Mouse (Mus musculus) G1E (cell line): ENCODE measurements around the gene Txndc11.
A peak's percentile ranks its signal among the peaks of the same experiment; 100 is the strongest.

Experiments
- CTCF ChIP-seq: IDR thresholded peaks from 2 replicates; pipeline ENCODE4 v1.5.1; 2012; ENCODE audit warnings: low read depth, low read length, inconsistent platforms, mixed read lengths
- GATA1 ChIP-seq: IDR thresholded peaks from 2 replicates; pipeline ENCODE4 v1.6.1; 2012; ENCODE audit warnings: borderline replicate concordance, low read length, inconsistent platforms, mixed read lengths
- POLR2AphosphoS5 ChIP-seq: IDR thresholded peaks from 2 replicates; pipeline ENCODE4 v1.6.1; 2012; ENCODE audit warnings: low read depth, low read length, inconsistent platforms; ENCODE audit not compliant: insufficient replicate concordance
- TAL1 ChIP-seq: conservative IDR thresholded peaks from 2 replicates; pipeline ENCODE4 v1.6.1; 2012; ENCODE audit warnings: low read depth, low read length, inconsistent platforms, mixed read lengths

DNA sequence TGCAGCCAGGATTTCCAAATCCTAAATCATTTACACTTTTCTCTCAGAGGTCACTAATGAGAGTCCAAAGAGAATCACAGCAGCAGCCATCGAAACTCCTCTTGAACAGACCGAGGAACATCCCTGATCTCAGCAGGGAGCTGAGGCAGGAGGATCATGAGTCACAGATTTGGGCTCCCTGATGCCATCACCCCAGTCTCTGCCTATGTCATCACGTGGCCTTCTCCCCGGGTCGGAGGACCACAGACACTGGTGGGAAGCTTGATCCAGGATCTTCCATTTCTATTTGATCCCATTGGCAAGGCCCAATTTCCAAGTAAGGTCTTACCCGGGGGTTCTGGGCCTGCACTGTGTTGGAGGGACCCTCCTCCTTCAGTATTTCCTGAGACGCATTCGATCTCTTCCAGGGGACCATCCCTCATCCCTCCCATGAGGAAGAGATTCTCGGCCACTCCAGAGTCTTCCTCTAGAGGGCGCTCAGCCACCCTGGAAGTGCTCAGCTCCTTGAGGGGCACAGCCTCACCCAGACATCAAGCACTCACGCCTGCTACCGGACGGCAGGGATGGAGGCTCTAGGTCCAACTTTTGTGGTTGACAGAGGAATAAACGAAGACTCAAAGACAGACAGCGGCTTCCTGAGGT is 98.5 kb downstream of the Txndc11 start:
- no peak for TF ChIP-seq TAL1
- peak; percentile 33; the same call in 1 of the 2 replicates for TF ChIP-seq CTCF
- TF ChIP-seq POLR2AphosphoS5: no peak
- no peak for TF ChIP-seq GATA1
